Mouse (Mus musculus) liver, embryonic 14.5 days (tissue): ENCODE measurements around the gene Mpp3. TPM values are rescaled to one million over a fixed set of nuclear protein-coding genes. Genes with fewer than 3 reads are reported as not detected.
A peak's percentile ranks its signal among the peaks of the same experiment; 100 is the strongest.
"Not testable (repeated sequence)": the region's sequence is repeated elsewhere in the genome, so short reads cannot be mapped to it uniquely, and the experiment has no call there.

ENCODE experiments used
- ATAC-seq: fragments of 200-750 bp; cut with Nextera tagmentation; 2 replicates; pipeline ENCODE4 v1.8.0; 2017; ENCODE audit warnings: moderate number of reproducible peaks, mild to moderate bottlenecking, moderate library complexity; ENCODE audit not compliant: insufficient read depth
- DNase-seq, 3 experiments: peaks; one replicate each; pipeline ENCODE4 v3.0.0-alpha.2; 2012 to 2013; ENCODE audit warnings: low read depth in 3 of 3, low spot score in 3 of 3
- H3K27ac ChIP-seq: fragments of 300-500 bp; sonication (generic); 2 replicates; pipeline ENCODE4 v1.5.1; 2014; ENCODE audit warnings: moderate library complexity, mild to moderate bottlenecking, control low read depth, inconsistent platforms
- H3K27me3 ChIP-seq: fragments of 300-500 bp; sonication (generic); 2 replicates; pipeline ENCODE4 v1.6.1; 2014; ENCODE audit warnings: mild to moderate bottlenecking, low read length, moderate library complexity; ENCODE audit not compliant: control insufficient read depth, insufficient read depth
- H3K36me3 ChIP-seq: fragments of 300-500 bp; sonication (generic); replicated peaks from 2 replicates; pipeline ENCODE4 v1.6.1; 2014; ENCODE audit warnings: low read depth; ENCODE audit not compliant: control insufficient read depth, insufficient read depth
- H3K4me1 ChIP-seq, 2 experiments: fragments of 200-500 bp in 1 of 2; fragments of 300-500 bp in 1 of 2; sonication (generic) in 1 of 2; replicated peaks; 2 replicates each; pipeline ENCODE4 v1.6.1; 2012 to 2014; ENCODE audit warnings: antibody characterized with exemption in 1 of 2, inconsistent platforms in 1 of 2, low read length in 1 of 2; ENCODE audit not compliant: control insufficient read depth in 2 of 2, insufficient read depth in 2 of 2
- H3K4me2 ChIP-seq: fragments of 300-500 bp; sonication (generic); 2 replicates; pipeline ENCODE4 v1.6.1; 2014; ENCODE audit warnings: low read depth, mild to moderate bottlenecking, control low read depth, moderate library complexity
- H3K4me3 ChIP-seq, 2 experiments: fragments of 200-500 bp in 1 of 2; fragments of 300-500 bp in 1 of 2; sonication (generic) in 1 of 2; 2 replicates each; pipeline ENCODE4 v1.5.1; 2012 to 2014; ENCODE audit warnings: low read depth in 2 of 2, low read length in 2 of 2, mild to moderate bottlenecking in 2 of 2, control low read depth in 1 of 2, inconsistent platforms in 1 of 2, moderate library complexity in 1 of 2; ENCODE audit not compliant: insufficient read depth in 1 of 2
- H3K9ac ChIP-seq: fragments of 300-500 bp; sonication (generic); replicated peaks from 2 replicates; pipeline ENCODE4 v1.6.1; 2014; ENCODE audit warnings: mild to moderate bottlenecking, control low read depth, moderate library complexity
- H3K9me3 ChIP-seq: fragments of 300-500 bp; sonication (generic); 2 replicates; pipeline ENCODE4 v1.6.1; 2016; ENCODE audit warnings: low read length, mixed read lengths; ENCODE audit not compliant: control insufficient read depth
- CTCF ChIP-seq: IDR thresholded peaks from 2 replicates; pipeline ENCODE4 v1.5.1; 2016; ENCODE audit warnings: antibody characterized with exemption, low read depth, control low read depth
- EP300 ChIP-seq: IDR thresholded peaks from 2 replicates; pipeline ENCODE4 v1.6.1; 2016; ENCODE audit warnings: antibody characterized with exemption, low read depth
- WGBS: fragments of 180-500 bp; shearing (Covaris S2); extraction: QIAGEN DNeasy Blood & Tissue Kit; methylation state at CpG from one replicate; pipeline ENCODE4 v1.1.7; 2014; ENCODE audit not compliant: insufficient replicate concordance; 5-methylcytosine and 5-hydroxymethylcytosine counted together
- polyA plus RNA-seq, 2 experiments: library from polyadenylated mRNA; depleted of rRNA in 1 of 2; stranded (reverse) in 1 of 2; unstranded in 1 of 2; fragments of >200 nt; fragmentation: Nextera tagmentation in 1 of 2; extraction: Ambion mirVana in 1 of 2; gene quantifications; 2 replicates each; pipeline versions ENCODE4 v1.2.1 to v1.2.3; 2012 to 2014

Mpp3 gene
- polyA plus RNA-seq, 2 experiments: 0.21 TPM; not detected in 1

DNA sequence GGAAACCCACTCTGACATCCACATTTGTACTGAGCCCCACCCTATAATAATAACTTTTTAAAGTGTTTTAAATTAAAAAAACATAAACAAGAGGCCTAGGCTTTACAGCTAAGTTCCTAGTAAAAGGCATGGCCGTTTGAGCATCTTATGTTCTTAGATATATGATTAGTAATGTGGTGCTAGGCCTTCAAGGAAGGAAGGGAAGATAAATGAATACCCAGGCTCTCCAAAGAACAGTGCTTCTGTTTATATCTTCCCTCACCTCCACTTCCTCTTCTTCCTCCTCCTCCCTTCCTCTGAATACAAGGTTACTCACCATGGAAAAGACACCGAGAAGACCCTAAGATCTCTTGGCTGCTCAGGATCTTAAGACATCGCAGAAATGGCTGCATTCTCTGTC is 36.4 kb downstream of the Mpp3 start:
- Histone ChIP-seq H3K9me3 (no peaks in the 10 kb centered on the region), H3K36me3 (no peaks in the 10 kb centered on the region), H3K9ac (no peak overlapping the region), H3K27ac (no peak overlapping the region), H3K4me2 (no peak overlapping the region), H3K4me3 (no peak overlapping the region), H3K4me1 (peaks cover 12 to 20% of the 10 kb centered on the region in 2 experiments), H3K27me3 (peaks cover under 1% of the 10 kb centered on the region; the same call in 1 of the 2 replicates)
- ATAC-seq (no peak), DNase-seq (no peak)
- TF ChIP-seq CTCF (no peak), EP300 (no peak)
- WGBS: 40% methylated on average over 3 of the region's 3 CpGs

DNA sequence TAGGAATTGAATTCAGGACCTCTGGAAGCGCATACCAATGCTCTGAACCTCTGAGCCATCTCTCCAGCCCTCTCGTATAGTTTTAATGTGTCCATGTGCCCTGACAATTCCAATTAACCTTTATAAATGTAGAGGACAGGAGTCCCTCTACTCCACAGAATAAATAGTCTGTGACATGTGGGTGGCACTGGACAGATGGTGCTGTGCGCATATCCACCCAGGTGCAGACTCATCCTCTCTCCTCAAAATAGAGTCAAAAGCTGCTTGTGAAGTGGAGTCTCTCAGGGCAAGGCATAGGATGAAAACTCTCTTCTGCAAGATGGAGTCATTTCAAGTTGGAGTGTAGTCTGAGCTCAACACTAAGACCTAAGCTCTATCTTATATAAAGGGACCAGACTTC is 38.0 kb downstream of the Mpp3 start:
- no peak overlapping the region for H3K9ac ChIP-seq
- no peak overlapping the region for H3K27ac ChIP-seq
- H3K27me3 ChIP-seq: peaks cover 4% of the 10 kb centered on the region; the same call in 1 of the 2 replicates
- TF ChIP-seq EP300 (no peak), CTCF (no peak)
- peaks cover 12 to 23% of the 10 kb centered on the region in 2 experiments for H3K4me1 ChIP-seq
- no peaks in the 10 kb centered on the region for H3K36me3 ChIP-seq
- 71% methylated on average over 3 of the region's 3 CpGs for WGBS
- DNase-seq: no peak
- H3K4me3 ChIP-seq: no peak overlapping the region
- no peaks in the 10 kb centered on the region for H3K9me3 ChIP-seq
- no peak overlapping the region for H3K4me2 ChIP-seq
- ATAC-seq: no peak

DNA sequence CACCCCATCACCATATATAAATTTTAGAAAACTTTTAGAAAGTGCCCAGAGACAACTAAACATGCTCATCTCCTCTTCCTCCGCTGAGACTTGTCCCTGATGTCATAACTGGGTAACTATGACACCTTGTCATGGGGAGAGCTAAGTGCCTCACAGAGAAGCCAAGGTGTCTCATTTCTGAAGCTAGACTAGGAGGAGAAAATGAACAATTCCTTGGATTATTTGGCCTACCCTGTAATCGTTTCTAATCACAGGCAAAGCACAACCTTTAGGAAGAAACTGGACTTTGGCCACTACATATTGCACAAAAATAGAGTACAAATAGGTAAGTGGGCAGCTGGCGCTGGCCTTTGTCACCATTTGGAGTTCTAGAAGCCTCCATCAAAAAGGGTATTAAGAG is 41.3 kb downstream of the Mpp3 start, which contains the start of gene Dusp3:
Dusp3 (minus strand) TSS at position 101 of the 400 bp plus-strand sequence.
- H3K27me3 ChIP-seq: peaks cover 13% of the 10 kb centered on the region

DNA sequence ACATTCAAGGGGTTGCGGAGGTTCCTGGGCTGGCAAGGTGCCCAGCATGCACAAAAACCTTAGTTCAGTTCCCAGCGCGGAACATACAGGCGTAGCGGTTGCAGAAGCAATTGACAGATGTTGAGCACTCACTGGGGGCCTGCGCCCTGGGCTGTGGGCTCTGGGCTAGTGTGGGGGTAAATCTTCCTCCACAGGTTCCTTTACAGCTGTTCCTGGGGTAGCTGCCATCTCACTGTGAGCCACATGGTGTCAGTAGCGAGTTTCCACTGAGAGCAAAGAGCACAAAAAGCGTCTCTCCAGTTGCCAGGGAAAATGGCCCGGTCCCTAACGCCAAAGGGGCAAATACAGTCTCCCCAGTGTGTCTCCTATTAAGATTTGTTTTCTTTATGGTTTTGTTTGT is 42.3 kb downstream of the Mpp3 start:
- Histone ChIP-seq H3K9ac (no peak overlapping the region), H3K4me1 (peaks cover 4 to 9% of the 10 kb centered on the region in 2 experiments), H3K4me2 (no peak overlapping the region), H3K9me3 (no peaks in the 10 kb centered on the region), H3K27me3 (peaks cover 13% of the 10 kb centered on the region), H3K4me3 (no peak overlapping the region), H3K27ac (no peak overlapping the region), H3K36me3 (no peaks in the 10 kb centered on the region)
- ATAC-seq: no peak
- peak; percentile 93 for TF ChIP-seq CTCF
- no peak for TF ChIP-seq EP300
- DNase-seq: peak; percentile 52 to 53 (median 52)
- 9% methylated on average over 10 of the region's 10 CpGs for WGBS

More for the DNA sequence above, 41.3 kb downstream of the Mpp3 start, which contains the start of gene Dusp3:
- Histone ChIP-seq H3K4me1 (peaks cover 4 to 9% of the 10 kb centered on the region in 2 experiments), H3K36me3 (no peaks in the 10 kb centered on the region), H3K9ac (no peak within 1 kb of the TSS), H3K27ac (no peak within 1 kb of the TSS), H3K4me3 (no peak within 1 kb of the TSS), H3K9me3 (no peaks in the 10 kb centered on the region), H3K4me2 (no peak within 1 kb of the TSS)
- no peak for TF ChIP-seq EP300
- TF ChIP-seq CTCF: no peak
- no peak for DNase-seq
- 62% methylated on average over 3 of the region's 3 CpGs for WGBS
- ATAC-seq: no peak

DNA sequence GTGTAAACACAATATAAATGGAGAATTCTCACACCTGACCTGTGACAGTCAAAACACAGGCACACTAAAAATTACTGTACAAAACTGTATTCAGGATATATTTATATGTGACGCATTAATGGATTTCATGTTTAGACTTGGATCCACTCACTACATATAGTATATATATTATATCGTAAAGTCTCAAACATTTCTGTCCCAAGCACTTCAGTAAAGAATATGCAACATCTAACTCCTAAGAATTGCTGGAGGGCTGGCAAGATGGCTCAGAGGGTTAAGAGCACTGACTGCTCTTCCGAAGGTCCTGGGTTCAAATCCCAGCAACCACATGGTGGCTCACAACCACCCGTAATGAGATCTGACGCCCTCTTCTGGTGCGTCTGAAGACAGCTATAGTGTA is 42.8 kb downstream of the Mpp3 start:
- H3K4me2 ChIP-seq, H3K4me3 ChIP-seq, ATAC-seq, H3K27ac ChIP-seq, H3K4me1 ChIP-seq, H3K9me3 ChIP-seq, H3K36me3 ChIP-seq, H3K9ac ChIP-seq, DNase-seq: not testable (repeated sequence)
- peaks cover 13% of the 10 kb centered on the region for H3K27me3 ChIP-seq
- 53% methylated on average over 6 of the region's 6 CpGs for WGBS
